Comparison of ENCODE assay signal across 8 mouse cellular contexts in the genomic region with DNA sequence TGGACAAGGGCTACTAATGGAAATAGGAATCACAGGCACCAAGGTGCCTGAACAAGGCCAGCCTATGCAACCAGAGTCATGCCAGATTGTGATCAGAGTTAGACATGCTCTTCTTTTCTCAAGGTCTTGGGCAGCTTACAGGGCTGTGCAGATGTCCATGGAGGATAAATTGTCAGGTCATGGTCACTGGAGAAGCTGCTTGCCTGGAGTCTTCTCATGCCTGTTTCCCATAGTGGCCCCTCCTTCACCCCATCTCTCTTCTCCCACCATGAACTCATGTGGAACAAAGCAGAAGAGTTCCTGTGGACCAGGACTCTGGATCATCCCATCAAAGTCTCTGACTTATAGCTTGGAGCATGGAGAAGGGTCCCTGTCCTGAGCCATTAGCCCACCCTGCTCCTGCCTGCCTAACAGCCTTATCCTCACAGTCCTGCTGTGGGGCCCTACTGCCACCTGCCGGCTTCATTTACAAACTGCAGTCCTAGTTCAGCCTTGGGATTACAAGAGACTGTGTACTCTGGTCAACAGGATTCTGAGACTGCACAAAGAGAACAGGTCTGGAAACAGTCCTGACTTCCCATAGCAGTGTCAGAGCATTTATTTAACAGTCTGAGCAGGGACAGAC. TPM values are rescaled to one million over a fixed set of nuclear protein-coding genes. Genes with fewer than 3 reads are reported as not detected.
DNase-seq lines count a peak whose midpoint lies in the region; ATAC-seq and TF ChIP-seq lines count a peak whose summit lies in the region.
"Had no signal": no experiment of that assay in that cellular context is flagged by ENCODE, and none has a peak within 500 bp of the region (broad histone marks: within the 10 kb centered on the region; RNA-seq: fewer than 3 reads in every experiment).

No protein-coding gene starts in this region.

- no peaks in the 10 kb centered on the region for H3K36me3 ChIP-seq in hindbrain, postnatal 0 days (ENCODE audit: insufficient read depth, low read length)
- H3K36me3 ChIP-seq: lung, embryonic 15.5 days had no signal

- peak; percentile 78 to 94 for DNase-seq in adrenal gland, adult (ENCODE audit: inconsistent age in 2 of 2, low spot score in 1 of 2)
- DNase-seq in cerebellum, adult 9-11 months: peak; percentile 49
- DNase-seq in frontal cortex, adult 2 months (ENCODE audit: extremely low spot score in 1 of 2, low spot score in 1 of 2): peak; percentile 46 to 89
- peak; percentile 87 for DNase-seq in hindbrain, postnatal 0 days (ENCODE audit: low spot score)
- peak; percentile 73 to 77 for DNase-seq in layer of hippocampus, postnatal 36 days
- DNase-seq in lung, postnatal 4 days: peak; percentile 56 to 79
- DNase-seq in right cerebral cortex, postnatal 14 days: peak; percentile 77

- WGBS in hindbrain, postnatal 0 days: 0% methylated on average over 1 of the region's 1 CpGs

- TF ChIP-seq CTCF in hindbrain, postnatal 0 days (IDR thresholded peaks at IDR 0.05; ENCODE audit: low read depth): peak; percentile 98

- H3K4me2 ChIP-seq in hindbrain, postnatal 0 days (ENCODE audit: low read depth, low read length): no peak overlapping the region
- H3K4me2 ChIP-seq: lung, embryonic 15.5 days had no signal

- H3K9ac ChIP-seq in hindbrain, postnatal 0 days (replicated peaks; ENCODE audit: low read length): no peak overlapping the region
- H3K9ac ChIP-seq: lung, embryonic 15.5 days had no signal

- no peaks in the 10 kb centered on the region for H3K4me1 ChIP-seq in hindbrain, postnatal 0 days (ENCODE audit: insufficient read depth, low read length)

- H3K9me3 ChIP-seq in hindbrain, postnatal 0 days (ENCODE audit: low read length): no peaks in the 10 kb centered on the region
- H3K9me3 ChIP-seq: lung, embryonic 15.5 days had no signal

- peak; percentile 83 for ATAC-seq in hindbrain, postnatal 0 days

- no peak overlapping the region for H3K27ac ChIP-seq in hindbrain, postnatal 0 days
- H3K27ac ChIP-seq: lung, embryonic 15.5 days had no signal

- H3K27me3 ChIP-seq in hindbrain, postnatal 0 days (ENCODE audit: insufficient read depth, low read length): no peaks in the 10 kb centered on the region
- H3K27me3 ChIP-seq: lung, embryonic 15.5 days had no signal

- no peak overlapping the region for H3K4me3 ChIP-seq in hindbrain, postnatal 0 days (ENCODE audit: low read length)
- H3K4me3 ChIP-seq: lung, embryonic 15.5 days had no signal

RNA-seq across cellular contexts. Expression of a gene that starts 47.8 kb away (rescaled TPM):
- not detected in 2 replicates for polyA plus RNA-seq in frontal cortex, adult 2 months (2012; rRNA removed)
- total RNA-seq in hindbrain, postnatal 0 days (2014; rRNA removed): not detected in 2 replicates
- polyA plus RNA-seq in hindbrain, postnatal 0 days (2015; fragmentation: Nextera tagmentation; extraction: Ambion mirVana): not detected in 2 replicates
- not detected for total RNA-seq in layer of hippocampus, postnatal 36 days (2021)
- polyA plus RNA-seq: lung, embryonic 15.5 days had no signal

RNA-seq across cellular contexts. Expression of a gene that starts 59.5 kb away (rescaled TPM):
- 0.04 TPM in 1 of 2 replicates, not detected in the other for polyA plus RNA-seq in frontal cortex, adult 2 months (2012; rRNA removed)
- total RNA-seq in hindbrain, postnatal 0 days (2014; rRNA removed): not detected in 2 replicates
- polyA plus RNA-seq in hindbrain, postnatal 0 days (2015; fragmentation: Nextera tagmentation; extraction: Ambion mirVana): not detected in 2 replicates
- not detected for total RNA-seq in layer of hippocampus, postnatal 36 days (2021)
